Mouse (Mus musculus): ENCODE measurements around the gene Nfe2l1. TPM values are rescaled to one million over a fixed set of nuclear protein-coding genes. Genes with fewer than 3 reads are reported as not detected.
A peak's percentile ranks its signal among the peaks of the same experiment; 100 is the strongest.
"Not testable (repeated sequence)": the region's sequence is repeated elsewhere in the genome, so short reads cannot be mapped to it uniquely, and the experiment has no call there.

Gene Nfe2l1
- total RNA-seq, 2 experiments from 2014 or later: 258 to 264 TPM

DNA sequence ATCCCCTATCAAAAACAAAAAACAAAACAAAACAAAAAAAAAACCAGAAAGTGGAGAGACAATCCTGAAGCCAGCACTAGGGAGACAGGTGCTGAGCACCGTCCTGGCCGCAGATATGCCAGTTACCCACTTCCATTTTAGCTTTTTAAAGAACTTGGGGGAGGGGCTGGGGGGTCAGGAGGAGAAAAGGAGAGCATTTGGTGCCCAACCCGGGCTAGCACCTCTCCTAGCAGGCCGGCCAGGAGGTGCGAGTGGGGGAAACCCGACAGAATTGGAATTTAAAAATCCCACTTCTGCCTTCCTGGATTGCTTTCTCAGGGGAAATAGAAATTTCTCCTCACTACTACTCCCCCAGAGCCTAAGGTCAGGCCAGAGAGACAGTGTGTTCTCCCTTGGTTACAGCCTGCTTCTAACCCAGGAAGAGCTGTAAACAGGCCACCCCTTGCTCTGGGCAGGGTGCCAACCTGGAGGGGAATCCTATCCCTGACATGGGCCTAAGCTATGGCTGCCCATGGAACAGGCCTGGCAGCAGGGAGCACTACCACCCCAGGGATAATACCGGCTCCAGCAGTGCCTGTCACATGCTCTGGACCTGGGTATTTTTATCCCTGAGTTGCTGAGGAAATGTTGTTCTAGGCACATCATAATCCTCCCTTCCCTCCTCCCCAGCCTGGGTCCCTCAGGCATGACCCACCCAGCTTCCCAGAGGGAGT, 4.8 kb downstream of the Nfe2l1 start:
- intact Hi-C loops (cut with DNase I): loop anchor here (1.0 to 2.0 kb wide), 2 partner anchors 15 to 36 kb away; no protein-coding TSS in a partner anchor
- peak; percentile 50 to 69 for DNase-seq (ENCODE audit: low spot score in 2 of 2)

DNA sequence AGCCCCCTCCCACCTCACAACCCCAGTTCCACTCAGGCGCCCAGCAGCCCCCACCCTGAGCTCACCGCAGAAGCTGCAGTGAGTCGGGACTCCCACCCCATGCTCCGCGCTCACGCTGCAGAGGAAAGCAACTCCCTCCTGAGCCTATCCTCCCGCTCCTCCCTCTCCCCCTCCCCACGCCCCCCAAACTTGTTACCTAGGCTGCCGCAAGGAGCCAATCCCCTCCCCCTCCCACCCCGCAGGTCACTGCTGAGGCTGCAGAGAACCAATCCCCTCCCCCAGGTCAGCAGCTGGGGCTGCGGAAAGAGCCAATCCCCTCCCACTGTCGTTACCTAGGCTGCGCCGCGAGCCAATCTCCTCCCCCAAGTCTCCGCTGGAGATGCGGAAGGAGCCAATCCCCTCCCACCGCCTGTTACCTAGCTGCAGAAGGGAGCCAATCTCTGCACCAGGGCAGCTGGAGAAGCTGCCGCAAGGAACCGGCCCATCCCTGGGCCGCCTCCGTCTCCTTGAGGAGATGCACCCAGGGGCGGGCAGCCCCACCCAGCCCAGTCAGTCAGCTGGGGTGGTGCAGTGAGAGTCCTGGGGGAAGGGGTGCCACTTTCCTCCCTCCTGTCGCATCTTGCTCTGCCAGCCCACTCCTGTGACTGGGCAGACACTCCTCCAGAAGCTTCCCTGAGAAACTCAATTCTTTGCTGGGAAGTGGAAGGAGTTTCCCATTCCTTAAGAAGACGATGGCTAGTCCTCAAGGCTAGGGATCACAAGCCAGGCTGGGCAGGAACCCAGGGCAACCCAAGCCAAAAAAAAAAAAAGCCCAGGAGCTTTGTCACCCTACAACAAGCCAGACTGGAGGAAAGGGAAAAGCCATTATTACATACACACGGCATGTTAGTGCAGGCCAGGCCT, 5.6 kb downstream of the Nfe2l1 start:
- intact Hi-C loops (cut with DNase I): loop anchor here (1.0 to 2.0 kb wide), 2 partner anchors 16 to 37 kb away; no protein-coding TSS in a partner anchor
- peak; percentile 88 to 97 for DNase-seq (ENCODE audit: low spot score in 2 of 2)

DNA sequence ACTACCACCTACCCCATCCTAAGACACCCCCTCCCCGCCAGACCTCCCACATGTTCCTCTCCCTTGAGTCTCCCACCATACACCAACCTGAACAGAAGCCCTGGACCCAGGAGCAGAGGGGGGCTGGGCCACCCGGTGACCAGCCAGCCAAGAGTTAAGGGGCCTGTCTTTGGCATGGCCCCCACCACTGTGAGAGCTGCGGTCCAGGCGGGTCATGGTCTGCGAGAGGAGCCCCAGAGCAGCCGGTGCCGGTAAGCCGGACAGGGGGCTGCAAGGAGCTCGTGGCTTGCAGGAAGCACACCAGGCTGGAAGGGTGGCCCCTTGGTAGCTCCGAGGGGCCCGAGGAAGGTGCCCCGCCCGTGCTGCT, 6.3 kb downstream of the Nfe2l1 start:
- DNase-seq (ENCODE audit: low spot score in 2 of 2): no peak
- intact Hi-C loops (cut with DNase I): no loop called here

DNA sequence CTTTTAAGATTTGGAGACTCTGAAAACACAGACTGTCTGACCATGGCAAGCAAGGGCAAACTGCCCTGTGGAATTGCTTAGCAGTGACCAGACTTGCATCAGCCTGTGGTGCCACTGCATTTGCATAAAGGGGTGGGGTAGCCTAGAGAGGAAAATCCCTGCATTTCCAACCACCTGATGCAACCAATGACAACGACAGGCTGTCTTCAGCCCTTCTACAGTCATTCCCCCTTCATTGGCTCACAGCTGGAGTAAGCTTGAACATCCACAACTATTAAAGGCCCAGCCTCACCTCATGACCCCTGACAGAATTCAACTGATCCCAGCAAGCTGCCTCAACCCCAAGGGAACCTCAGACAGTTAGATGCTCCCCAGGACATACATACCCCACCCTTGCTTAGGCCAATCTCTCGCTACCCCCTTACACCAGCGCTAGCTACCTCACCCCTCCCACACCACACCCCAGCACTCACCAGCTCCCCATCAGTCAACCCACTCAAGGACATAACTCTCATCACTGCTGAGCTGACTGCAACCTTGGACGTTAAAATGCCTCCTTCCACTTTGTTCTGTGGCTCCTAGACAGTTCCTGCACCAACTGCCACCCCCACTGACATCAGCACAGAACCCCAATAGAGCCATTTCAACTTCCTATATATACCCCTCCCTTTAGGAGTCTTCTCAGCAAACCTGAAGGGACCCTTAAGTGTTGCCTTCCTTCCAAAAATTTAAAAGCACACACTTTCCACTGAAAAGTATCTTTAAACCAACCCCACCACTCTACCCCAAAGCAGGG, 6.9 kb downstream of the Nfe2l1 start:
- DNase-seq (ENCODE audit: low spot score in 2 of 2): peak in 1 of 2 experiments; percentile 43
- intact Hi-C loops (cut with DNase I): no loop called here

DNA sequence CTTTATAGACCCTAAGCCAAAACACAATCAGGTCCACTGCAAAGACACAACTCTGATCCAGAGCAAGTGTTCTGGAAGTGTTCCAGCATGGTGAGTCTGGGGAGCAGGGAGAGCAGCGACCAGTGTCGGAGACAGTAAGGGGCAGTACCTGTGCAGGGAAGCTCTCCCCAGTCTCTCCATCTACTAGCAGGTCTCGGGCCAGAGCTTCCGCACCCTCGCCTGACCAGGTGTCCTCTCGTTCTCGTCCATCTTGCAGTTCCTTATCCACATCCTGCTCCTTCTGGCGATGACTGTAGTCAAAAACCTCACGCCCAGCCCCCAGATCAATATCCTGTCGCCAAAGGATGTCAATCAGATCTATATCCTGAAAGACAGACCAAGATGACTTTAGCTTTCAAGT, 7.8 kb downstream of the Nfe2l1 start:
- no peak for DNase-seq (ENCODE audit: low spot score in 2 of 2)
- intact Hi-C loops (cut with DNase I): no loop called here

DNA sequence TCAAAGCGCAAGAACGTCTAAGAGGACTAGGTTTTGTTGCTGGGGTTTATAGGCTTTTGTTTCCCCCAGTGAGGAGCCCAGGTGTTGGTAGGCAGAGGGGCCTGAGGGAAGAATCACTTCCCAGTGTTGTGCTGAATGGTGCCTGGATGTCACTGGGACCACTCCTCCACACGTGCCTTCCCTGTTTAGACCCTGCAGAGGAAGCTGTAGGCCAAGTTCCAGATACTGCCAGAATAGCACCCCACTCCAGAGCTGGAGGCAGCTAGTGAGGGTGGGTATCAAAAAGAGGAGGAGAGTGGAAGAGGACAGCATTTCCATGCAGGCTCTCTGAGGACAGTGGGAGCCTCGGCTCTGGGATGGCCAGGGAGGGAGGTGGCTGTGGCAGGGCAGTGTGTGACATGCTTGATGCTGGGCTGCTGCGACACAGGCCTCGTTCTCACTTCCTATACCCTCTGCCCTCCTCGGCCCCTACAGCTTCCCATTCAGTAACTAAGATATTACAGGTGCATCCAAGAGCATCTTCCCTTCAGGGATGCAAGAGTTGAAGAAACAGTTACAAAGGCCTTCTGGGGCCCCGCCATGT, 11.5 kb downstream of the Nfe2l1 start:
- DNase-seq (ENCODE audit: low spot score in 2 of 2): peak in 1 of 2 experiments; percentile 52
- intact Hi-C loops (cut with DNase I): no loop called here

DNA sequence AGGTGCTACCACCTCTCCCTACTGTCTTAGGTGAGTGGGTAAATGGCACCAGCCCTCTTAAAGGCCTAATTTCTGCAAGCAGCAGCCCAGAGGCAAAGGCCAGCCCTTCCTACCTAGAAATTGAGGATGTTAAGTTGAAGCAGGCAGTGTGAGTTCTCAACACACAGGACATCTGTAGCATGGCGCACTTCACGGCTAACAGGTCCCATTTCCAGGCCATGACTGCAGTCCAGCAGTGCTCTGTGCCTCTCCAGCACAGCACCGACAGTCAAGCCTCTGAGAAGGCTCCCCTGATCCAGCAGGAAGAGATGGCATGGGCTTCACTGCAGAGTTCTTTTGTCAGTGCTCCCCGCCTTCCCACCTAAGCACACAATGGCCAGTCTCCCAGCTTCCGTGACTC, 12.8 kb downstream of the Nfe2l1 start:
- intact Hi-C loops (cut with DNase I): no loop called here
- no peak for DNase-seq (ENCODE audit: low spot score in 2 of 2)

DNA sequence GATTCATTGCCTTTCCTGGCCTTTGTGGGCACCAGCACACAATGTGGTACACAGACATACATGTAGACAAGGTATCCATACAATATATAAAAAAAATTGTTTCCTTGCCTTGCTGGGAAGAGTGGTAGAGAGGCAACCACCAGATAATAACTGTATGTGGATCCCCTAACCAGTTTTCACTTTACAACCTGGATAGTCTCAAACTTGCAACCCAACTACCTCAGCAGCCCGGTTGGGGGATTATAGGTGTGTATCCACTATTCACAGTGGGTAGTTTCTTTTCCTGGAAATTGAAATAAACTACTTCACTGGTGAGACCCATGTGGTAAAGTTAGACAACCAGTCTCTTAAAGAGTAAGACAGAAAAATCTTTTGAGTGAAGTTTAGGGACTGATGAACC, 13.3 kb downstream of the Nfe2l1 start:
- DNase-seq (ENCODE audit: low spot score in 2 of 2): no peak
- intact Hi-C loops (cut with DNase I): no loop called here

DNA sequence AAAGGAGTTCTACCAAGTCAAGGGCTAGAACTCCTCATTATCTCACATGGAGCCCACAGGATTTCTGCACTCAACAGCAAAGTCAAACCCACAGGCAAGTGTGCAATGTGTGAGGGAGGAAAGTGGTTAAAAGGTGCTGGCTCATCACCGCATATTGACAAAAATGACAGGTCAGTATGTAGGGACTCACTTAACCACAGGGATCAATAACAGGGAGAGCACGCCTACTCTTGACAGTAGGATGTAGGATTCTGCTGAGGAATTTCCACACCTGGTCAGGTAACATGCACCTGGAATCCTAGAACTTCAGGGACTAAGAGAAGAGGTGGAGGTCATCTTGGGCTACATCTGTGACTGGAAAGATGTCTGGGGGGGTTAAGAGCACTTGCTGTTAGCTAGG, 13.9 kb downstream of the Nfe2l1 start:
- intact Hi-C loops (cut with DNase I): no loop called here
- DNase-seq (ENCODE audit: low spot score in 2 of 2): no peak

DNA sequence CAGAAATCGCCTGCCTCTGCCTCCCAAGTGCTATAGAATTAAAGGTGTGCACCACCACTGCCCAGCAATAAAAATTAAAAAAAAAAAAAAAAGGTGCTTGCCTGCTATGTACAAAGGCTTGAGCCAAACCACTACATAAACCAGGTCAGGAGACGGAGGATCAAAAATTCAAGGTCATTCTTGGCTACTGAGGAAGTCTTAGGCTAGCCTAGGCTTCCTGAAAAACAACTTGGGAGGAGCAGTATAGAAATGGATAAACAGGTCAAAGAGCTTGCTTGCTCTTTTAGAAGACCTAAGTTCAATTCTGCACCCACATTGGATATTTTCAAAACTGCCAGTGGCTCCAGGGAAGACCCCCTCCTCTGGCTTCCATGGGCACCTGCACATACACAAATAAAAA, 15.3 kb downstream of the Nfe2l1 start:
- no peak for DNase-seq (ENCODE audit: low spot score in 2 of 2)
- intact Hi-C loops (cut with DNase I): no loop called here

DNA sequence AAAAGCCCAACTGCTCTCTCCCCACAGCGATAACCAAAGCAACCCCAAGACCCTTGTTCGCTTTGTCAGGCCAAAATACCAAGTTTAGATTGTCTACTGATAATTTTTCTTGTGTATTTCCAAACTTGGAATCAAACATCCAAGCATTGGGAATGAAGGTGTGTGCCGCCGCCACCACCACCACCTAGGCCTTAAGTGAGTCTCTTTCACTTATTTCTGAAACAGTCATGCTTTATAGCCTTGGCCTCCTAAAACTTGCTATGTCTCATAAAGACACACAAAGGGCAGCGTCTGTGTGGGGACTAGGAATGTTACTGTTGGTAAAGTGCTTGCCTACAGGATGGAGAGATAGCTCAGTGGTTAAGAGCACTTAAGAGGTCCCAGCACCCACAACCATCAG, 15.8 kb downstream of the Nfe2l1 start:
- DNase-seq (ENCODE audit: low spot score in 2 of 2): no peak
- intact Hi-C loops (cut with DNase I): no loop called here

DNA sequence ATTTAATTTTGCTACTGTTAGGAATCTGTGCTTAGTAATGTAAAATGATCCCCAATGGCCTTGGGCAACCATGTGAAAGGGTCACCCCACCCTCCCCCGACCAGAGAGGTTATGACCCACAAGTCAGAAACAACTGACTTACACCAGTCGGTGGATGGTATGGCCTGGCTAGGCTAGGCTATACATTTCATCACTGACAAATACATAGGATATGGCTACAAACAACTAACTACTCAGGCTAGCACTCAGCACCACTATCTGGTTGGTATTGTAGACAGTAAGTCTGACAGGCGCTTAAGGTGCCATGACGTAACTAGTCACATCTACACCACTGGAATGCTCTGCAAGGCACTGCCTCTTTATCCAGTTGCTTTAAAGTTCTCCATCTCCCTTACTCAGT, 16.3 kb downstream of the Nfe2l1 start:
- DNase-seq (ENCODE audit: low spot score in 2 of 2): no peak
- intact Hi-C loops (cut with DNase I): no loop called here

DNA sequence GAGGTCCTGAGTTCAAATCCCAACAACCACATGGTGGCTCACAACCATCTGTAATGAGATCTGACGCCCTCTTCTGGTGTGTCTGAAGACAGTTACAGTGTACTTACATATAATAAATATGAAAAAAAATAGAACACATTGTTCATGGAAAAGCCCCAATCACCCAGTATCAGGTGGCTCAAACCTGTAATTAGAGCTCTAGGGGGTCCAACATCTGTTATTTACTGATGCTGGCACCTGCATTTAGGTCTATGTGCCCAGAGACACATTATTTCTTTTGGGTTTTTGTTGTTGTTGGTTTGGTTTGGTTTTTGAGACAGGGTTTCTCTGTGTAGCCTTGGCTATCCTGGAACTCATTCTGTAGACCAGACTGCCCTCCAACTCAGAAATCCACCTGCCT, 18.6 kb downstream of the Nfe2l1 start:
- intact Hi-C loops (cut with DNase I); DNase-seq (ENCODE audit: low spot score in 2 of 2): not testable (repeated sequence)

DNA sequence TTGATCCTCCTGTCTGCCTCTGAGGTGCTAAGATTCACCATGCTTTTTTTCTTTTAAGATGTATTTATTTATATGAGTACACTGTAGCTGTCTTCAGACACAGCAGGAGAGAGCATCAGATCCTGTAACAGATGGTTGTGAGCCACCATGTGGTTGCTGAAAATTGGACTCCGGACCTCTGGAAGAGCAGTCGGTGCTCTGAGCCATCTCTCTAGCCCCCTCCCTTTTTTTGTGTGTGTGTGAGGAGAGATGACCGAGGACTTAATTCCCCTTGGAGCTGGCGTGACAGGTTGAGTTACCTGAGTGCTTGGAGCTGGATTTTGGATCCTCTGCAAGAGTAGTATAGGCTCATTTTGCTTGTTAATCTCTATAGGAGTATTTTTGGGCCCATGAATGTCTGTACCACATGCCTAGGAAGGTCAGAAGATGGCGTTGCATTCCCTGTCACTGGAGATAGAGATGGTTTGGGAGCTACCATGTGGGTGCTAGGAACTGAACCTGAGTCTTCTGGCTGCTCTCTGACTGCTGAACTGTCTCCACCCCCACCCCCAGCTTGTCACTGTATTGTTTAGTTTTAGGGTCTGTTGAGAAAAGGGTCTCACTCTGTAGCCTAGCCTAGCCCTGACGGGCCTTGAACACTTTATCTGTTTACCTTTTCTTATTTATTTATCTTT, 20.1 kb downstream of the Nfe2l1 start:
- intact Hi-C loops (cut with DNase I): no loop called here
- no peak for DNase-seq (ENCODE audit: low spot score in 2 of 2)

DNA sequence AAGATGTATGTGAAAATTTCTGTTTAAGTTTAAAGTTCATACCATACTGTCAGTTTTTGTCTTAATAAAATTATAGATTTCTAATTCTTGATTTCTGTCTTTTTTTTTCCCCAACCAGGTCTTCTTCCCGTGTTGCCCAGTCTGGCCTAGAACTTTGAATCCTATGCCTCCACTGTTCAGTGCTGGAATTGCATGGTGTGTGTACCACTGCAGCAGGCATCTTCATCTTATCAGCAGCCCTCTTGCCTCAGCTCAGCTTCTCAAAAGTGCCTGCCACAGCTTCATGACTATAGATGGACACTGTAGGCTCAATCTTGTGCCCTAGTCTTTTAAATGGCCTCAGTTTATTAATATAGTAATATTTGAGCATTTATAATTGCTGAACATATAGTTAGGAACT, 21.7 kb downstream of the Nfe2l1 start:
- intact Hi-C loops (cut with DNase I): no loop called here
- no peak for DNase-seq (ENCODE audit: low spot score in 2 of 2)

DNA sequence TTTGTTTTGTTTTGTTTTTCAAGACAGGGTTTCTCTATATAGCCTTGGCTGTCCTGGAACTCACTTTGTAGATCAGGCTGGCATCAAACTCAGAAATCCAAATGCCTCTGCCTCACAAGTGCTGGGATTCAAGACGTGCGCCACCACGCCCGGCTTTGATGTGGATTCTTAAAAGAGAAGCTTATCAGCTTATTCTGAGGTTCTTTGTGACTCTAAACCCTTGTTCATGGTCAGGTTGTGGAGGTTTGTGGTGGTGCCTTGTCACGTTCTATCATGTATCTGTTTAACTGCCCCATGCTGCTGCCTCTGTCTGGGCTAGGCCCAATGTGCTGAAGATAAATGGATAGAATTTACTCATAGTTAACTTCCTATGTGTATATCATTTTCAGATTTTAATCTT, 24.2 kb downstream of the Nfe2l1 start:
- intact Hi-C loops (cut with DNase I): no loop called here

DNA sequence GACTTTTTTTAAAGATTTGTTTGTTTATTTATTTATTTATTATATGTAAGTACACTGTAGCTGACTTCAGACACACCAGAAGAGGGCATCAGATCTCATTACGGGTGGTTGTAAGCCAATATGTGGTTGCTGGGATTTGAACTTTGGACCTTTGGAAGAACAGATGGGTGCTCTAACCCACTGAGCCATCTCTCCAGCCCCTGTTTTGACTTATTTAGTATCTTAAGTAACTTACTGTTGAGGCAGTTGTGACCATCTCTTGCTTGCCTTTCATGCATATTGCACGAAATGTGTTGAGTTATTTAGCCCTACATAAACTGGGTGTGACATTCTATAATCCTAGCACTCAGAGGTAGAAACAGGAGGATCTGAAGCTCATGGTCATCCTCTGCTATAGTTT, 30.3 kb downstream of the Nfe2l1 start:
- intact Hi-C loops (cut with DNase I): no loop called here
- no peak for DNase-seq (ENCODE audit: low spot score in 2 of 2)

More for the DNA sequence above, 24.2 kb downstream of the Nfe2l1 start:
- DNase-seq (ENCODE audit: low spot score in 2 of 2): no peak

DNA sequence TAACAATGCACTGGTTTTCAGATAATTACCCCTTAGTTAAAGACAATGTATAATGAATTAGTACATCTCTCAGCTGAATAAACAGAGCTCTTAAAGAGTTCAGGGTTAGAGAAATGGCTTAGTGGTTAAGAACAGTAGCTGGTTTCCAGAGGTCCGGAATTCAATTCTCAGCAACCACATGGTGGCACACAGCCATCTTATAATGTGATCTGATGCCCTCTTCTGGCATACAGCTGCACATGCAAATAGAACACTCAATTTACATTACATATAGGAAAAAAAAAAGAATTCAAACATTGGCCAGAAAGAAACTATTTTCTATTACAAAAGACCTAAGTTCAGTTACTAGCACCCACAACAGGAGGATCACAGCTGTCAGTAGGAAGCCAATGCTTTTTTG, 33.2 kb downstream of the Nfe2l1 start:
- intact Hi-C loops (cut with DNase I): no loop called here
- no peak for DNase-seq (ENCODE audit: low spot score in 2 of 2)

DNA sequence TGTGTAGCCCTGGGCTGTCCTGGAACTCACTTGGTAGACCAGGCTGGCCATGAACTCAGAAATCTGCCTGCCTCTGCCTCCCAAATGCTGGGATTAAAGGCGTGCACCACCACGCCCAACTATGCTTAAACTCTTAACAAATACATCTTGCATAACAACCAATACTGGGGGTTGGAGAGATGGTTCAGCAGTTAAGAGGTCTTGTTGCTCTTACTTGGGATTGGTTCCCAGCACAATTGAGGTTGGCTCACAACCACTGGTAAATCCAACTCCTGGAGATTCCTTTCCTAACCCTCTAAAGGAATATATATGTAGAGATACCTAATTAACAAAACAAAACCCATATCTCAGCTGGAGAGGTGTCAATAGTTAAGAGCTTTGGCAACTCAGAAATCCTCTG, 33.7 kb downstream of the Nfe2l1 start:
- intact Hi-C loops (cut with DNase I): no loop called here
- DNase-seq (ENCODE audit: low spot score in 2 of 2): no peak

All from left cerebral cortex, postnatal 25 days (tissue).